Mouse (Mus musculus) lung, embryonic 14.5 days (tissue): ENCODE data around the gene Twf2. TPM values are rescaled to one million over a fixed set of nuclear protein-coding genes. Genes with fewer than 3 reads are reported as not detected.

Source experiments
- ATAC-seq: fragments of 200-750 bp; cut with Nextera tagmentation; 2 replicates; pipeline ENCODE4 v1.8.0; 2017; ENCODE audit warnings: mild to moderate bottlenecking, moderate TSS enrichment, moderate library complexity; ENCODE audit not compliant: insufficient read depth
- DNase-seq: peaks from one replicate; pipeline ENCODE4 v3.0.0-alpha.2; 2015
- H3K27ac ChIP-seq: fragments of 300-500 bp; sonication (generic); 2 replicates; pipeline ENCODE4 v1.5.1; 2014; ENCODE audit warnings: low read depth, mild to moderate bottlenecking, moderate library complexity
- H3K27me3 ChIP-seq: fragments of 300-500 bp; sonication (generic); 2 replicates; pipeline ENCODE4 v1.6.1; 2014; ENCODE audit warnings: low read length, control low read depth; ENCODE audit not compliant: insufficient read depth
- H3K36me3 ChIP-seq: fragments of 300-500 bp; sonication (generic); 2 replicates; pipeline ENCODE4 v1.6.1; 2014; ENCODE audit warnings: control low read depth; ENCODE audit not compliant: insufficient read depth
- H3K4me1 ChIP-seq: fragments of 300-500 bp; sonication (generic); 2 replicates; pipeline ENCODE4 v1.6.1; 2014; ENCODE audit warnings: antibody characterized with exemption, control low read depth; ENCODE audit not compliant: insufficient read depth
- H3K4me2 ChIP-seq: fragments of 300-500 bp; sonication (generic); 2 replicates; pipeline ENCODE4 v1.6.1; 2014; ENCODE audit warnings: mild to moderate bottlenecking
- H3K4me3 ChIP-seq: fragments of 300-500 bp; sonication (generic); 2 replicates; pipeline ENCODE4 v1.5.1; 2014; ENCODE audit warnings: low read depth, low read length
- H3K9ac ChIP-seq: fragments of 300-500 bp; sonication (generic); 2 replicates; pipeline ENCODE4 v1.6.1; 2014
- H3K9me3 ChIP-seq: fragments of 300-500 bp; sonication (generic); 2 replicates; pipeline ENCODE4 v1.6.1; 2016; ENCODE audit warnings: low read depth, low read length, control low read depth
- CTCF ChIP-seq: IDR thresholded peaks from 2 replicates; pipeline ENCODE4 v1.5.1; 2016; ENCODE audit warnings: antibody characterized with exemption, low read depth
- WGBS: fragments of 180-500 bp; shearing (Covaris S2); extraction: QIAGEN DNeasy Blood & Tissue Kit; methylation state at CpG from one replicate; pipeline ENCODE4 v1.1.7; 2014; 5-methylcytosine and 5-hydroxymethylcytosine counted together
- polyA plus RNA-seq: library from polyadenylated mRNA; unstranded; fragments of >200 nt; fragmentation: Nextera tagmentation; extraction: Ambion mirVana; gene quantifications from 2 replicates; pipeline ENCODE4 v1.2.1, GENCODE M21; 2014

Gene Twf2
- polyA plus RNA-seq, 1 experiment from 2014 or later = 78.1 TPM

DNA sequence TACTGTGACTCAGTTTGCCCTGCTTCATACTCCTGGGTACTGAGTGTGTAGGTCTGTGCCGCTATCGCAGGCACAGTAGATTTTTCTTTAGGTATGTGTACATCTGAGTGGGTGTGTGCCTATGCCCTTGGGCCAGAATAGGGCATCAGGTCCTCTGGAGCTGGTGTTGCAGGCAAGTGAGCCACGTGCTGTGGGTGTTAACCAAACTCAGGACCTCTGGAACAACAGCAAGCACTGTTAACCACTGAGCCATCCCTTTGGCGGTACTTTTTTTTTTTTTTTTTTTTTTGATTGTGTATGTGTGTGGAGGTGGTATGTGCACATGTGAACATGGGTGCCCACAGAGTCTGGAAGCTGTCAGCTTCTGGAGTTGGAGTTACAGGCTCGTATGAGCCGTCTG, 25.1 kb upstream of the Twf2 start:
- H3K27me3 ChIP-seq = no peaks in the 10 kb centered on the region
- H3K9me3 ChIP-seq = no peaks in the 10 kb centered on the region
- no peak overlapping the region for H3K27ac ChIP-seq
- DNase-seq (no peak), ATAC-seq (no peak)
- TF ChIP-seq CTCF = no peak
- H3K36me3 ChIP-seq = peaks cover 73% of the 10 kb centered on the region
- no peak overlapping the region for H3K9ac ChIP-seq
- H3K4me2 ChIP-seq = no peak overlapping the region
- 85% methylated on average over 6 of the region's 6 CpGs for WGBS
- peaks cover 14% of the 10 kb centered on the region for H3K4me1 ChIP-seq
- no peak overlapping the region for H3K4me3 ChIP-seq

- ATAC-seq (no peak), DNase-seq (no peak)
- H3K9ac ChIP-seq = no peak overlapping the region
- H3K4me2 ChIP-seq = no peak overlapping the region
- H3K27ac ChIP-seq = no peak overlapping the region
- H3K4me3 ChIP-seq = no peak overlapping the region
- H3K4me1 ChIP-seq = no peaks in the 10 kb centered on the region
- H3K27me3 ChIP-seq = no peaks in the 10 kb centered on the region
- no peak for TF ChIP-seq CTCF
- 82% methylated on average over 2 of the region's 2 CpGs for WGBS
- H3K9me3 ChIP-seq = no peaks in the 10 kb centered on the region
- H3K36me3 ChIP-seq = peaks cover 83% of the 10 kb centered on the region
Observed at GRCm38 (mm10) chr9:106179454-106179853, 23.5 kb upstream of the Twf2 start.

DNA sequence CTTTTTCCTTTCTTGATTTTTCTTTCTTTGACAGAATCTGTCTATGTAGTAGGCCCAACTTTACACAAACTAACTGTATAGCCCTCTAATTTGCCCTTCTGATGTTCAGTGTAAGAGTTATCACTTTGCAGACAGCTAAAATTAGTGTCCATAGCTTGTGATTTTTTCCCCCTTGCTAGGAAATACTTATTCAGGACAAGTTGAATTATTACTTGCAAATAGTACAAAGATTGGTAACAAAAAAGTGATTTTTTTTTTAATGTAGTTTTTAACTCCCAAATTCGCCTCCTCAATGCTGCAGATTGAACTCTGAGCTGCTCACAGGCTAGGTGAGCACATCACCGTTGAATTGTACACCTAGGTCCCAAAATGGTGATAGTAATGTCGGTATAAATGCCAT, 22.9 kb upstream of the Twf2 start:
- TF ChIP-seq CTCF = no peak
- Histone ChIP-seq H3K27ac (no peak overlapping the region), H3K9me3 (no peaks in the 10 kb centered on the region), H3K27me3 (no peaks in the 10 kb centered on the region), H3K36me3 (peaks cover 86% of the 10 kb centered on the region), H3K4me1 (no peaks in the 10 kb centered on the region), H3K9ac (no peak overlapping the region), H3K4me2 (no peak overlapping the region), H3K4me3 (no peak overlapping the region)
- ATAC-seq = no peak
- WGBS = 92% methylated on average over 3 of the region's 3 CpGs
- DNase-seq = no peak

DNA sequence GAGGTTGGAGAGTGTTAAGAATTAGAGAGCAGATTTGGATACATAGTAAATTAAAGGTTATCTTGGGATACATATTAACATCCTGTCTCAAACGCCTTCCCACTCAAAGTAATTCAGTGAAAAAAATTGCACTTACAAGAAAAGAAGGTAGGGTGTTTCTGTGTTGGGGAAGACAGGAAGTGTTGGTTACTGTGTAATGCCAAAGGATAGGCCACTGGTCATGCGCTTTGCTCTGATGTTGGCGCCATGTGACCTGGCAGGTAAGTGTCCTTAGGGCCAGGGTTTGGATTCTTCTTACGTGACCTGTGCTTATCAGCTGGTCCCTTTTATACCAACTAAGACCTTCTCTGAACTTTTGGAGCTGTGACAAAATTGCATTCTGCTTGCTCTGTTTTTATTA, 20.8 kb upstream of the Twf2 start:
- DNase-seq = no peak
- no peaks in the 10 kb centered on the region for H3K27me3 ChIP-seq
- H3K4me2 ChIP-seq = no peak overlapping the region
- H3K9me3 ChIP-seq = no peaks in the 10 kb centered on the region
- no peaks in the 10 kb centered on the region for H3K4me1 ChIP-seq
- TF ChIP-seq CTCF = no peak
- no peak overlapping the region for H3K9ac ChIP-seq
- no peak overlapping the region for H3K4me3 ChIP-seq
- H3K27ac ChIP-seq = no peak overlapping the region
- ATAC-seq = no peak
- 87% methylated on average over 4 of the region's 4 CpGs for WGBS
- peaks cover 99% of the 10 kb centered on the region for H3K36me3 ChIP-seq

GRCm38 (mm10) chr9:106183996-106184395, 18.9 kb upstream of the Twf2 start:
- H3K27ac ChIP-seq = no peak overlapping the region
- H3K27me3 ChIP-seq = no peaks in the 10 kb centered on the region
- WGBS = 87% methylated on average over 5 of the region's 5 CpGs
- no peaks in the 10 kb centered on the region for H3K4me1 ChIP-seq
- no peak overlapping the region for H3K4me2 ChIP-seq
- ATAC-seq = no peak
- no peak overlapping the region for H3K4me3 ChIP-seq
- DNase-seq = no peak
- no peak for TF ChIP-seq CTCF
- peaks cover 99% of the 10 kb centered on the region for H3K36me3 ChIP-seq
- no peaks in the 10 kb centered on the region for H3K9me3 ChIP-seq
- H3K9ac ChIP-seq = no peak overlapping the region

DNA sequence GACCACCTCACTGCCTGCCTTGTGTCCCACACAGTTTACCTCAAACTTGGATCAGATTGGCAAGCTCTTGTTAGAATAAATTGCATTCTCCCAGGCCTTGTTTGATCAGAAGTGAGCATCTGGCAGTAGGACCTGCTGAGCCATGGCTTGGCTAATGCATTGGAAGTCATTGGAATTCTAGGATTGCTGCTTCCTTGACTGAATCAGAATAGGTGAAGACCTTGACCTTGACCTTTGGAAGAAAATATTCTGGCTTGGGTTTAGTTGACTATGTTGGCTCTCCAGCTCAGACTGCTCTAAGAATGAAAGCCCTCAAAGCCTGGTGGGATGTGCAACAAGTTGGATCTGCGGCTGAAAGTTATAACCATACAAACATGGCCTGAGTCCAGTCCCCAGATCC, 11.6 kb upstream of the Twf2 start:
- no peaks in the 10 kb centered on the region for H3K27me3 ChIP-seq
- no peak overlapping the region for H3K9ac ChIP-seq
- H3K36me3 ChIP-seq = peaks cover 89% of the 10 kb centered on the region
- no peak overlapping the region for H3K4me2 ChIP-seq
- no peak for ATAC-seq
- no peaks in the 10 kb centered on the region for H3K9me3 ChIP-seq
- no peak for DNase-seq
- no peak overlapping the region for H3K27ac ChIP-seq
- no peaks in the 10 kb centered on the region for H3K4me1 ChIP-seq
- H3K4me3 ChIP-seq = no peak overlapping the region
- WGBS = 90% methylated on average over 1 of the region's 1 CpGs
- TF ChIP-seq CTCF = no peak

GRCm38 (mm10) chr9:106192024-106192423, 10.9 kb upstream of the Twf2 start:
- Histone ChIP-seq H3K27ac (no peak overlapping the region), H3K27me3 (no peaks in the 10 kb centered on the region), H3K4me3 (no peak overlapping the region), H3K4me2 (no peak overlapping the region), H3K9me3 (no peaks in the 10 kb centered on the region), H3K9ac (no peak overlapping the region), H3K36me3 (peaks cover 88% of the 10 kb centered on the region), H3K4me1 (no peaks in the 10 kb centered on the region)
- DNase-seq (no peak), ATAC-seq (no peak)
- 88% methylated on average over 8 of the region's 8 CpGs for WGBS
- no peak for TF ChIP-seq CTCF

DNA sequence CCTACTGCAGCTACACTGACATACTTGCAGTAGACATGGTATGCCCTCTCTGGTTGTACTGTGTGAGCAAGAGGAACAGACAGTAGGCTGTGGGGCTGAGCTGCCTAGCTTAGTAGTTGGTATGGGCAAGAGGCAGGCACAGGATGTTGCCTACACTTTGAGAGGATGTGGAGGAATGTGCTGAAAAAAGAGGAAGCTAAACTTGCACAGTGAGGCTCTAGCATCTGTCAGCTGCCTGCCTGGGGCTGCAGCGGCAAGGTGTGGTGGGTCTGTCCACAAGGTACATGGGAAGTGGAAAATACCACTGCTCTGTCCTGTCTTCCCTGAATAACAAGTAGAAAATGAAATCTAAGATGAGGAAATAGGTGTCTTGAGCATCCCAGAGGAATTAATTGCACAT, 9.9 kb upstream of the Twf2 start:
- Histone ChIP-seq H3K9ac (no peak overlapping the region), H3K4me1 (peaks cover 5% of the 10 kb centered on the region; the same call in 1 of the 2 replicates), H3K27ac (no peak overlapping the region; the same call in 1 of the 2 replicates), H3K36me3 (peaks cover 87% of the 10 kb centered on the region), H3K9me3 (no peaks in the 10 kb centered on the region), H3K4me3 (no peak overlapping the region), H3K27me3 (no peaks in the 10 kb centered on the region), H3K4me2 (no peak overlapping the region)
- 85% methylated on average over 1 of the region's 1 CpGs for WGBS
- no peak for ATAC-seq
- DNase-seq = no peak
- TF ChIP-seq CTCF = no peak
